Mouse (Mus musculus) intestine, postnatal 0 days (tissue): ENCODE measurements around the gene Ccdc127. TPM values are rescaled to one million over a fixed set of nuclear protein-coding genes. Genes with fewer than 3 reads are reported as not detected.

Source experiments
- ATAC-seq: fragments of 200-750 bp; cut with Nextera tagmentation; 2 replicates; pipeline ENCODE4 v1.8.0; 2017; ENCODE audit warnings: mild to moderate bottlenecking, moderate TSS enrichment, moderate library complexity
- H3K27ac ChIP-seq: fragments of 300-500 bp; sonication (generic); 2 replicates; pipeline ENCODE4 v1.5.1; 2014; ENCODE audit warnings: mild to moderate bottlenecking, low read depth, low read length, moderate library complexity
- H3K27me3 ChIP-seq: fragments of 300-500 bp; sonication (generic); replicated peaks from 2 replicates; pipeline ENCODE4 v1.6.1; 2014; ENCODE audit warnings: low read length, mixed read lengths; ENCODE audit not compliant: control insufficient read depth, insufficient read depth
- H3K36me3 ChIP-seq: fragments of 300-500 bp; sonication (generic); 2 replicates; pipeline ENCODE4 v1.6.1; 2014; ENCODE audit warnings: mild to moderate bottlenecking, moderate library complexity; ENCODE audit not compliant: control insufficient read depth, insufficient read depth
- H3K4me1 ChIP-seq: fragments of 300-500 bp; sonication (generic); replicated peaks from 2 replicates; pipeline ENCODE4 v1.6.1; 2014; ENCODE audit warnings: antibody characterized with exemption, low read length, mixed read lengths; ENCODE audit not compliant: control insufficient read depth, insufficient read depth
- H3K4me2 ChIP-seq: fragments of 300-500 bp; sonication (generic); replicated peaks from 2 replicates; pipeline ENCODE4 v1.6.1; 2014; ENCODE audit warnings: low read depth, mild to moderate bottlenecking, moderate library complexity
- H3K4me3 ChIP-seq: fragments of 300-500 bp; sonication (generic); 2 replicates; pipeline ENCODE4 v1.5.1; 2014; ENCODE audit warnings: low read depth, low read length
- H3K9ac ChIP-seq: fragments of 300-500 bp; sonication (generic); 2 replicates; pipeline ENCODE4 v1.6.1; 2014; ENCODE audit warnings: mild to moderate bottlenecking, low read depth, low read length
- H3K9me3 ChIP-seq: fragments of 300-500 bp; sonication (generic); 2 replicates; pipeline ENCODE4 v1.6.1; 2016; ENCODE audit warnings: mixed run types; ENCODE audit not compliant: control insufficient read depth
- CTCF ChIP-seq: sonication (generic); IDR thresholded peaks from 2 replicates; pipeline ENCODE4 v1.5.1; 2016; ENCODE audit warnings: low read depth, mild to moderate bottlenecking, control low read depth, antibody characterized with exemption, moderate library complexity
- WGBS: fragments of 180-500 bp; shearing (Covaris S2); extraction: QIAGEN DNeasy Blood & Tissue Kit; methylation state at CpG from one replicate; pipeline ENCODE4 v1.1.7; 2014; 5-methylcytosine and 5-hydroxymethylcytosine counted together
- polyA plus RNA-seq: library from polyadenylated mRNA; unstranded; fragments of >200 nt; fragmentation: Nextera tagmentation; extraction: Ambion mirVana; gene quantifications from 2 replicates; pipeline ENCODE4 v1.2.1, GENCODE M21; 2015

The Ccdc127 gene
- polyA plus RNA-seq, 1 experiment from 2014 or later, result 23.0 TPM

DNA sequence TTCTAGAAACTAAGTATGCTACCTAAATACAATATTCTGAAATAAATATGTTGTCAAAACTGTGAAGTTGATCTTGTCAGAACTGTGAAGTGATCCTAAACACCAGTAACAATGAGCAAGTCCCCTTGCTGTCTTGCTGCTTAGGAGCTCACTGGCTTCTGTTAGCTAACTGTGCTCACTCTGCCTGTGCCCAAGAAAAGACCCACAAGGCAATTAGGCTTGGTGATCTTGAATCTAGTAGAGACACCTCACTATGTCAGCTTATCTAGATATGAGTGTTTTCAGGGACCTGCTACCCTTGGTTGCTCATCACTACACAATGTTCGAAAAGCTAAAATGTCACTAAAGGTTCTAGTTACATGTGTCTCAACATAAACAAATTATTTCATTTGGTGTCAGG lies 44.3 kb upstream of the Ccdc127 start:
- Histone ChIP-seq H3K27me3 (no peaks in the 10 kb centered on the region), H3K9ac (no peak overlapping the region), H3K27ac (no peak overlapping the region), H3K4me2 (no peak overlapping the region), H3K36me3 (peaks cover 70% of the 10 kb centered on the region), H3K4me3 (no peak overlapping the region), H3K9me3 (no peaks in the 10 kb centered on the region), H3K4me1 (no peaks in the 10 kb centered on the region)
- TF ChIP-seq CTCF, result no peak
- WGBS, result 88% methylated on average over 1 of the region's 1 CpGs
- ATAC-seq, result no peak

DNA sequence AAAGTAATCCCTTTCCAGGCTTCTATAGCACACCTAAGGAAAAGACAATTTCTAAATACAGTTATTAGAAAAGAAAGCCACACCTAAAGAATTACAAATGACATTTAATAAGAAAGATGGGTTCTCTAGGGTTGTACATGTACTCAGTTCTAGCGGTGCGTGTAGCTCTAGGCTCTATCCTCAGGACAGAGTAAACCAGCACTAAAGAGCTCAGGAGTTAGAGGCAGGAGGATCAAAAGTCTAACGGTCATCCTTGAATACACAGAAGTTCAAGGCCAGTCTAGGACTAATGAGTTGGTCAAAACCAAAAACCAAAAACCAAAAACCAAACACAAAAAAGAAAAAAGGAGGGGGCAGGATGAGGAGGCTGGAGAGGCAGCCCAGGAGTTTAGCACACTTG lies 35.5 kb upstream of the Ccdc127 start:
- 87% methylated on average over 3 of the region's 3 CpGs for WGBS
- ATAC-seq, result no peak
- Histone ChIP-seq H3K27me3 (no peaks in the 10 kb centered on the region), H3K4me2 (no peak overlapping the region), H3K27ac (no peak overlapping the region), H3K4me3 (no peak overlapping the region), H3K9ac (no peak overlapping the region), H3K9me3 (no peaks in the 10 kb centered on the region), H3K36me3 (peaks cover 21% of the 10 kb centered on the region), H3K4me1 (no peaks in the 10 kb centered on the region)
- no peak for TF ChIP-seq CTCF

DNA sequence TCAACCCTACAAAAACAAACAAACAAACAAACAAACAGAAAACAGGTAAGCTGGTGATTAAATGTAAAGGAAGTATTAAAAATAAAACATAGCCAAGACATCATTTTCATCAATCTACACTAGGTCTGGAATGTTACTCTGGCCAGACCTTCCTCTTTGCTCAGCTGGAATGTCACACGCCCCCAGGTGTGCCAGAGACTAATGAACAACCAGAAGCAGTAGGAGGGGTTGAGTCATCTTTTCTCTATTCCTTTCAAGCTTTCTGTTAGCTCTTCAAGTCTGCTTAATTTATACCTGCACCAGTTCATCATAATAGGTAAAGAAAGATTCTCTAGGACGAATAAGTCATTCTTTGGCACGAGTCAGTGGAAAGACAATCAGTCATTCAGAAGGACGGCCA lies 33.7 kb upstream of the Ccdc127 start:
- Histone ChIP-seq H3K4me2 (peak overlapping the region; percentile 79), H3K9me3 (no peaks in the 10 kb centered on the region), H3K9ac (peak overlapping the region; percentile 88), H3K27me3 (no peaks in the 10 kb centered on the region), H3K4me1 (no peaks in the 10 kb centered on the region), H3K4me3 (peak overlapping the region; percentile 92), H3K36me3 (peaks cover 21% of the 10 kb centered on the region), H3K27ac (peak overlapping the region; percentile 96)
- 18% methylated on average over 4 of the region's 4 CpGs for whole genome bisulfite sequencing
- no peak for ATAC-seq
- no peak for TF ChIP-seq CTCF

DNA sequence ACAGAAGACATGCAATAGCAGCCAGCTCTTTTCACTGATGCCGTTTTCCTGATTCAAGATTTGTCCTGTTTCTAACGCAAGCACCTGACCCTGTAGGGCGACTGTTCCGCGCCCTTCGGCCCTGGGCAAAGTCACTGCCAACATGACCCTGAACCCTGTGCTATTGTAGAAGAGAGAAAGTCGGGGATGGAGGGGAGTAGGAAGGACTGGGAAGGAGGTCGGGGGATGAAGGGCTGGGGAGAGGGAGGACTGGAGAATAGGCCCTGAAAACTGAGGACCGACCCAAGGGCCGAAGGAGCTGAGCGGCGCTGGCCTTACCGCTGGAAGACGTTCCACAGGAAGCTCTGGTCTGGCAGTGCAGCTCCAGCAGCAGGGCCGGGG lies 33.3 kb upstream of the Ccdc127 start:
- 2% methylated on average over 15 of the region's 15 CpGs for WGBS

DNA sequence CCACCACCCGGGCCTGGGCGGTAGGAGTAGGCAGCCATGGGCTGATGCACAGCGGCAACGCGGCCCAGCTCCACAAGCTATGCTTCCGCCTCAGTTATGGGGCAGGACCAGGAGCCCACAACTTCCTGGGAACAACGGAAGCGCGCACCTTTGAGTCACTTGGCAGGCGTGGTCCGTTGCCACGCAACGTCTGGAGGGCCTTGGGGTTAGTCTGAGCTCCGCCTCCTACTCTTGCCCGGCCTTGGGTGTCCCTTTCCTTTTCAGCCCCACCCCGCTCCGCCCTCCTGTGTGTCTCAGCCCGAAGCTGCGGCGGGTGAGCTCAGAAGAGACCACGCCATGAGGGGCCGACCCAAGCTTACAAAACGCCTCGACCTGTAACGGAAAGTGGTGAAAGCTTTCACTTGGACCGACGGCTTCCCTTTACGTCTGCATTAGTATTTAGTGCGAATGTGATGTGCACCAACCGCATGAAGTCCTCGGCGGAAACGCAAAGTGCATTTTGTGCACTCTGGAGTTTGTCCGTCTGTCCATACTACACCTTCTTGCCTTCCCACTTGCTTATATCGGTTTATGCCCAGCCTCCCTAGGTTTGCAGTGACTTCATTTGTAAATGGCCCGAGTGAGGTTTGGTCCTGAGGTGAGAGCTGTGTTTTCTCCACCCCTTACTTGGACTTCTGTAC lies 32.8 kb upstream of the Ccdc127 start, which contains the start of gene Pdcd6:
Gene Pdcd6 (minus strand): TSS at position 411 of the 680 bp plus-strand sequence.
- H3K36me3 ChIP-seq, result peaks cover 30% of the 10 kb centered on the region
- WGBS, result under 1% methylated on average over 31 of the region's 36 CpGs
- H3K27me3 ChIP-seq, result no peaks in the 10 kb centered on the region
- H3K4me3 ChIP-seq, result peak within 1 kb of the TSS; percentile 92
- H3K27ac ChIP-seq, result peak within 1 kb of the TSS; percentile 96
- peak within 1 kb of the TSS; percentile 88 for H3K9ac ChIP-seq
- peak within 1 kb of the TSS; percentile 79 for H3K4me2 ChIP-seq
- peak; percentile 98 for ATAC-seq
- H3K4me1 ChIP-seq, result no peaks in the 10 kb centered on the region
- TF ChIP-seq CTCF, result no peak
- no peaks in the 10 kb centered on the region for H3K9me3 ChIP-seq

More for the DNA sequence above, 33.3 kb upstream of the Ccdc127 start:
- Histone ChIP-seq H3K4me3 (peak overlapping the region; percentile 92), H3K4me2 (peak overlapping the region; percentile 79), H3K27me3 (no peaks in the 10 kb centered on the region), H3K9ac (peak overlapping the region; percentile 88), H3K4me1 (no peaks in the 10 kb centered on the region), H3K9me3 (no peaks in the 10 kb centered on the region), H3K36me3 (peaks cover 25% of the 10 kb centered on the region), H3K27ac (peak overlapping the region; percentile 96)
- ATAC-seq, result peak; percentile 65
- no peak for TF ChIP-seq CTCF

DNA sequence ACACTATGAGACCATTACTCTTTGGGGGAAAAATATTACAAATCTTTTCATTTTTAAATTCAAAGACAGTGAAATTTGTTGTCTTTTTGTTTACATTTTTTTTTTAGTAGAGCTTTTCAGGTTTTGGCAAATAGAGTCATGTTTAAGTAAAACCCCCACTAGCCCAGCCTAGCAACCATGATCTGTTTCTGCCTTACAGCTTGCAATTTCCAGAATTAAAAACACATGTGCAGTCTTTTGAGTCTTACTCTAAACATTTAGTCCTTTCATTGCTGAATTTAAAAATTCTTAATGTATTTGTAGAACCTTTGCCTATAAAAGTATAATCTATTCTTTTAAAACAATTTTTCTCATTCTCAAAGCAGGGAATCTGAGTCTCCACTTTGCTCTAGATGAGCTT lies 20.8 kb upstream of the Ccdc127 start:
- H3K36me3 ChIP-seq, result peaks cover 78% of the 10 kb centered on the region
- H3K27me3 ChIP-seq, result no peaks in the 10 kb centered on the region
- no peak overlapping the region for H3K27ac ChIP-seq
- H3K4me3 ChIP-seq, result no peak overlapping the region
- H3K9me3 ChIP-seq, result no peaks in the 10 kb centered on the region
- no peak for TF ChIP-seq CTCF
- no peak for ATAC-seq
- no peaks in the 10 kb centered on the region for H3K4me1 ChIP-seq
- H3K4me2 ChIP-seq, result no peak overlapping the region
- no peak overlapping the region for H3K9ac ChIP-seq

DNA sequence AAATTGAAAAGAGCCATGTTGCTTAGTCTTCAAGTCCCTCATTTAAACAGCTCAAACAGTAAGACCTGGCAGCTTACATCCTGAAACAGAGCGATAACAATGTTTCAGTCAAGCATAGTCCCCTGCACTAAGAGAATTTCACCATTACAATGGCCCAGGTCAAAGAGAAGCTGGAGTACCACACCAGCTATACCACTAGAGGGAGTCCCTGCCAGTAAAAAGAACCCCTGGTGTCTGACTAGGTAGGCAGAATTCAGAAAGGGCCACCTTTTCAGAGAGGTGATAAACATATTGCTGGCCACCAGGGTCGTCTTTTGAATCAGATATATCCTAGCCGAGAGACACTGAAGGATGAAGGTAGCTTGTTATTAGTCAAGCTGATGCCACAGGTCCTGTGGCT lies 9.1 kb upstream of the Ccdc127 start:
- Histone ChIP-seq H3K27ac (no peak overlapping the region), H3K9me3 (no peaks in the 10 kb centered on the region), H3K4me1 (no peaks in the 10 kb centered on the region), H3K4me2 (no peak overlapping the region), H3K36me3 (peaks cover 57% of the 10 kb centered on the region), H3K27me3 (no peaks in the 10 kb centered on the region), H3K4me3 (no peak overlapping the region), H3K9ac (no peak overlapping the region)
- WGBS, result 36% methylated on average over 3 of the region's 3 CpGs
- peak; percentile 86 for TF ChIP-seq CTCF
- ATAC-seq, result peak; percentile 63
